Mouse (Mus musculus) G1E (cell line): ENCODE measurements at regions not wholly inside any gene's neighbourhood (a gene's known extent, or its start where the extent isn't known, plus 50 kb on each side); places are given as distances from the start of the nearest gene placed in this dataset.

ENCODE experiments used
- CTCF ChIP-seq: IDR thresholded peaks from 2 replicates; pipeline ENCODE4 v1.5.1; 2012; ENCODE audit warnings: low read depth, low read length, inconsistent platforms, mixed read lengths
- GATA1 ChIP-seq: IDR thresholded peaks from 2 replicates; pipeline ENCODE4 v1.6.1; 2012; ENCODE audit warnings: borderline replicate concordance, low read length, inconsistent platforms, mixed read lengths
- GATA2 ChIP-seq: IDR thresholded peaks from 2 replicates; pipeline ENCODE4 v1.6.1; 2012; ENCODE audit warnings: low read depth, low read length, inconsistent platforms, borderline replicate concordance
- POLR2AphosphoS5 ChIP-seq: IDR thresholded peaks from 2 replicates; pipeline ENCODE4 v1.6.1; 2012; ENCODE audit warnings: low read depth, low read length, inconsistent platforms; ENCODE audit not compliant: insufficient replicate concordance
- TAL1 ChIP-seq: conservative IDR thresholded peaks from 2 replicates; pipeline ENCODE4 v1.6.1; 2012; ENCODE audit warnings: low read depth, low read length, inconsistent platforms, mixed read lengths

GRCm38 (mm10) chr7:35996609-35997008, 193.8 kb upstream of the Zfp507 start:
- TF ChIP-seq POLR2AphosphoS5 = no peak
- TF ChIP-seq CTCF = no peak
- no peak for TF ChIP-seq GATA2
- TF ChIP-seq GATA1 = no peak
- no peak for TF ChIP-seq TAL1
